ENCODE assay signal across 21 mouse cellular contexts in the genomic region with DNA sequence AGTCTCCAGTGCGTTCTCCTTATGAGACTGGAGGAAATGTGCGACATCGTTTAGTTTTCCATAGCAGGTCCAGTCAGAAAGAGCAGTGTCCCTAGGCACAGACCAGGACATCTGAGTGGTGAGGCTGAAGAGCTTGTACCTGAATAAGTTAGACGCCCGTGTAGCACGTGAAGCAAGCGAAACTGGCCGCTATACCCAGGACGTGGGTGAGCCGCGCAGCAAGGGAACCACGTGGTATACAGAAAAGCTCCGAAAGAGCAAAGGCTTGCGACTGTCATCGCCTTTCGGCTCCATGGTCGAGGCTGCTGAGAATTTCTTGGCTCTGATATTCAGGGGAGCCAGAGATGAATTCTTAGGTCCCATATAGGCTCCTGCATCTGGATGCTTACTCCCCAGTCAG. TPM values are rescaled to one million over a fixed set of nuclear protein-coding genes. Genes with fewer than 3 reads are reported as not detected.
DNase-seq lines count a peak whose midpoint lies in the region; ATAC-seq and TF ChIP-seq lines count a peak whose summit lies in the region.
"Had no signal": no experiment of that assay in that cellular context is flagged by ENCODE, and none has a peak within 500 bp of the region (broad histone marks: within the 10 kb centered on the region; RNA-seq: fewer than 3 reads in every experiment).

No protein-coding gene starts in this region.

- H3K9me3 ChIP-seq in heart, embryonic 16.5 days (replicated peaks; ENCODE audit: control insufficient read depth, low read length) = no peaks in the 10 kb centered on the region
- no peaks in the 10 kb centered on the region for H3K9me3 ChIP-seq in lung, embryonic 15.5 days
- no peaks in the 10 kb centered on the region for H3K9me3 ChIP-seq in lung, postnatal 0 days (ENCODE audit: low read length)
- no peaks in the 10 kb centered on the region for H3K9me3 ChIP-seq in limb, embryonic 13.5 days
- H3K9me3 ChIP-seq: liver, embryonic 15.5 days; stomach, embryonic 15.5 days had no signal

- H3K4me1 ChIP-seq in heart, embryonic 16.5 days (ENCODE audit: control insufficient read depth, insufficient read depth, low read length) = peaks cover 3% of the 10 kb centered on the region; the same call in 1 of the 2 replicates
- no peaks in the 10 kb centered on the region for H3K4me1 ChIP-seq in lung, embryonic 15.5 days
- no peaks in the 10 kb centered on the region for H3K4me1 ChIP-seq in lung, postnatal 0 days (ENCODE audit: insufficient read depth, low read depth, low read length)
- H3K4me1 ChIP-seq in limb, embryonic 13.5 days = peaks cover 21% of the 10 kb centered on the region
- H3K4me1 ChIP-seq: stomach, embryonic 15.5 days had no signal

- H3K27me3 ChIP-seq in heart, embryonic 16.5 days (ENCODE audit: control insufficient read depth, insufficient read depth, low read length) = no peaks in the 10 kb centered on the region
- no peaks in the 10 kb centered on the region for H3K27me3 ChIP-seq in lung, embryonic 15.5 days
- H3K27me3 ChIP-seq in lung, postnatal 0 days (replicated peaks; ENCODE audit: insufficient read depth, low read length) = no peaks in the 10 kb centered on the region
- H3K27me3 ChIP-seq in limb, embryonic 13.5 days = no peaks in the 10 kb centered on the region; the same call in 1 of the 2 replicates
- H3K27me3 ChIP-seq: liver, embryonic 15.5 days; stomach, embryonic 15.5 days had no signal

- ATAC-seq in CD4-positive, CD25-positive, alpha-beta regulatory T cell, adult 4 months = no peak
- no peak for ATAC-seq in heart, embryonic 16.5 days (replicated peaks; ENCODE audit: extremely low read depth, insufficient read depth, low FRiP score)
- ATAC-seq in lung, embryonic 15.5 days (ENCODE audit: borderline replicate concordance, extremely low read depth, low FRiP score, low TSS enrichment) = no peak
- ATAC-seq in lung, postnatal 0 days = no peak
- ATAC-seq in limb, embryonic 13.5 days (ENCODE audit: low FRiP score, low read depth) = no peak
- ATAC-seq: forebrain, embryonic 16.5 days; Patski had no signal

- no peaks in the 10 kb centered on the region for H3K36me3 ChIP-seq in heart, embryonic 16.5 days (ENCODE audit: control insufficient read depth, insufficient read depth)
- H3K36me3 ChIP-seq in lung, embryonic 15.5 days = no peaks in the 10 kb centered on the region
- no peaks in the 10 kb centered on the region for H3K36me3 ChIP-seq in lung, postnatal 0 days (ENCODE audit: insufficient read depth, low read length)
- H3K36me3 ChIP-seq in limb, embryonic 13.5 days = no peaks in the 10 kb centered on the region
- H3K36me3 ChIP-seq: liver, embryonic 15.5 days; stomach, embryonic 15.5 days had no signal

- DNase-seq in CD4-positive, CD25-positive, alpha-beta regulatory T cell, adult 2 months (ENCODE audit: low read depth, low spot score) = peak; percentile 6
- no peak for DNase-seq in heart, postnatal 4 days
- no peak for DNase-seq in lung, postnatal 0 days (ENCODE audit: low spot score)
- DNase-seq in cerebellum, postnatal 10 days = no peak
- DNase-seq: cerebellum, adult 18-20 months; kidney, postnatal 14 days; left cerebral cortex, postnatal 4 days; thymus, postnatal 25 days had no signal

- no peak for TF ChIP-seq EP300 in lung, postnatal 0 days (IDR thresholded peaks at IDR 0.05)

- 57% methylated on average over 17 of the region's 17 CpGs for WGBS in heart, embryonic 16.5 days
- 68% methylated on average over 17 of the region's 17 CpGs for WGBS in lung, embryonic 15.5 days
- 69% methylated on average over 17 of the region's 17 CpGs for WGBS in lung, postnatal 0 days
- 69% methylated on average over 17 of the region's 17 CpGs for WGBS in limb, embryonic 13.5 days

- no peak overlapping the region for H3K9ac ChIP-seq in heart, embryonic 16.5 days (ENCODE audit: low read length)
- no peak overlapping the region for H3K9ac ChIP-seq in lung, embryonic 15.5 days
- H3K9ac ChIP-seq in lung, postnatal 0 days (replicated peaks; ENCODE audit: low read depth) = no peak overlapping the region
- no peak overlapping the region for H3K9ac ChIP-seq in limb, embryonic 13.5 days
- H3K9ac ChIP-seq: liver, embryonic 15.5 days; stomach, embryonic 15.5 days had no signal

- no peak overlapping the region for H3K27ac ChIP-seq in heart, embryonic 16.5 days (ENCODE audit: low read length)
- no peak overlapping the region for H3K27ac ChIP-seq in lung, embryonic 15.5 days
- no peak overlapping the region for H3K27ac ChIP-seq in lung, postnatal 0 days (ENCODE audit: low read length)
- H3K27ac ChIP-seq in limb, embryonic 13.5 days = no peak overlapping the region
- H3K27ac ChIP-seq: liver, embryonic 15.5 days; macrophage; stomach, embryonic 15.5 days had no signal

- no peak overlapping the region for H3K4me3 ChIP-seq in heart, embryonic 16.5 days (ENCODE audit: low read length)
- no peak overlapping the region for H3K4me3 ChIP-seq in lung, embryonic 15.5 days
- no peak overlapping the region for H3K4me3 ChIP-seq in lung, postnatal 0 days (ENCODE audit: low read depth, low read length)
- no peak overlapping the region for H3K4me3 ChIP-seq in limb, embryonic 13.5 days
- H3K4me3 ChIP-seq: liver, embryonic 15.5 days; myocyte; stomach, embryonic 15.5 days had no signal

- no peak for TF ChIP-seq CTCF in lung, postnatal 0 days (IDR thresholded peaks at IDR 0.05)

- peak overlapping the region; percentile 36 for H3K4me2 ChIP-seq in heart, embryonic 16.5 days (ENCODE audit: low read depth, low read length)
- peak overlapping the region; percentile 22; the same call in 1 of the 2 replicates for H3K4me2 ChIP-seq in lung, embryonic 15.5 days
- no peak overlapping the region for H3K4me2 ChIP-seq in lung, postnatal 0 days (replicated peaks; ENCODE audit: low read depth, low read length)
- H3K4me2 ChIP-seq in limb, embryonic 13.5 days (replicated peaks) = peak overlapping the region; percentile 30
- H3K4me2 ChIP-seq: liver, embryonic 15.5 days; stomach, embryonic 15.5 days had no signal

RNA-seq across cellular contexts. Expression of gene Tmcc3, which starts 29.8 kb away (rescaled TPM):
- 1 to 10 TPM; 1.2 to 2.2 TPM for polyA plus RNA-seq in CD4-positive, CD25-positive, alpha-beta regulatory T cell, adult 4 months (2017; shearing (Covaris generic))
- polyA plus RNA-seq in heart, embryonic 16.5 days (2015; fragmentation: Nextera tagmentation; extraction: Ambion mirVana) = 8.7 and 11.4 TPM in 2 replicates
- 10 to 100 TPM; 23.8 to 25.0 TPM for total RNA-seq in heart, postnatal 4 days (2021)
- polyA plus RNA-seq in lung, embryonic 15.5 days (2015; fragmentation: Nextera tagmentation; extraction: Ambion mirVana) = 5.1 and 7.3 TPM in 2 replicates
- polyA plus RNA-seq in lung, postnatal 0 days (2015; fragmentation: Nextera tagmentation; extraction: Ambion mirVana) = 14.0 and 14.3 TPM in 2 replicates
- polyA plus RNA-seq in limb, embryonic 13.5 days (2015; fragmentation: Nextera tagmentation; extraction: Ambion mirVana) = 13.2 and 15.4 TPM in 2 replicates

RNA-seq across cellular contexts. Expression of gene Gm4792, which starts 43.0 kb away (rescaled TPM):
- not detected for polyA plus RNA-seq in CD4-positive, CD25-positive, alpha-beta regulatory T cell, adult 4 months (2017; shearing (Covaris generic))
- 0.18 TPM in 1 of 2 replicates, not detected in the other for polyA plus RNA-seq in heart, embryonic 16.5 days (2015; fragmentation: Nextera tagmentation; extraction: Ambion mirVana)
- not detected for total RNA-seq in heart, postnatal 4 days (2021)
- not detected in 2 replicates for polyA plus RNA-seq in lung, embryonic 15.5 days (2015; fragmentation: Nextera tagmentation; extraction: Ambion mirVana)
- polyA plus RNA-seq in lung, postnatal 0 days (2015; fragmentation: Nextera tagmentation; extraction: Ambion mirVana) = not detected in 2 replicates
- not detected in 2 replicates for polyA plus RNA-seq in limb, embryonic 13.5 days (2015; fragmentation: Nextera tagmentation; extraction: Ambion mirVana)
- total RNA-seq: gastrocnemius, adult 8-10 months; hematopoietic stem cell, adult 5-6 weeks; layer of hippocampus, postnatal 25 days; left cerebral cortex, postnatal 4 days had no signal
- polyA plus RNA-seq: forebrain, embryonic 16.5 days; liver, embryonic 15.5 days; macrophage; myocyte; Patski; stomach, embryonic 15.5 days had no signal
